Mouse (Mus musculus) left cerebral cortex, postnatal 10 days (tissue): ENCODE data around the gene Add2. TPM values are rescaled to one million over a fixed set of nuclear protein-coding genes. Genes with fewer than 3 reads are reported as not detected.
A peak's percentile ranks its signal among the peaks of the same experiment; 100 is the strongest.

ENCODE experiments used
- DNase-seq, 2 experiments: peaks; one replicate each; pipeline ENCODE4 v3.0.0; 2021 to 2022; ENCODE audit warnings: low spot score in 2 of 2, mixed read lengths in 1 of 2; ENCODE audit errors: extremely low spot score in 1 of 2
- intact Hi-C: fragments of 180-260 bp; cut with DNase I; formaldehyde crosslinking; loops from one replicate; pipeline ENCODE4 v1.15.1; 2025
- total RNA-seq, 2 experiments: library from RNA; stranded (reverse); gene quantifications; 2 replicates each; pipeline ENCODE4 v1.2.3; 2021

Add2 gene
- total RNA-seq, 2 experiments from 2014 or later = 198 to 206 TPM

GRCm38 (mm10) chr6:86033635-86034034, 5.2 kb downstream of the Add2 start:
- no peak for DNase-seq
- intact Hi-C loops = loop anchor here (5.0 kb wide), 1 partner anchor 34 kb away; no protein-coding TSS in a partner anchor

GRCm38 (mm10) chr6:86038901-86039300, 10.4 kb downstream of the Add2 start:
- no peak for DNase-seq
- intact Hi-C loops = no loop called here

- DNase-seq = no peak
- intact Hi-C loops = no loop called here
Measured at GRCm38 (mm10) chr6:86040140-86040539, 11.7 kb downstream of the Add2 start.

- no peak for DNase-seq
- intact Hi-C loops = no loop called here
Measured at GRCm38 (mm10) chr6:86047510-86047909, 19.0 kb downstream of the Add2 start.

- intact Hi-C loops = no loop called here
- DNase-seq = peak; percentile 56 to 61
Measured at GRCm38 (mm10) chr6:86048509-86048908, 20.0 kb downstream of the Add2 start.

GRCm38 (mm10) chr6:86050586-86051268, 22.2 kb downstream of the Add2 start:
- intact Hi-C loops = no loop called here

GRCm38 (mm10) chr6:86052032-86052459, 23.6 kb downstream of the Add2 start:
- intact Hi-C loops = no loop called here
- peak in 1 of 2 experiments; percentile 39 for DNase-seq

More at GRCm38 (mm10) chr6:86050586-86051268, 22.2 kb downstream of the Add2 start:
- no peak for DNase-seq

GRCm38 (mm10) chr6:86052556-86052955, 24.1 kb downstream of the Add2 start:
- DNase-seq = no peak
- intact Hi-C loops = no loop called here

- DNase-seq = no peak
- intact Hi-C loops = no loop called here
Measured at GRCm38 (mm10) chr6:86053099-86053498, 24.6 kb downstream of the Add2 start.

GRCm38 (mm10) chr6:86053594-86053993, 25.1 kb downstream of the Add2 start:
- intact Hi-C loops = no loop called here

GRCm38 (mm10) chr6:86058475-86058874, 30.0 kb downstream of the Add2 start:
- no peak for DNase-seq
- intact Hi-C loops = no loop called here

More at GRCm38 (mm10) chr6:86053594-86053993, 25.1 kb downstream of the Add2 start:
- DNase-seq = no peak

GRCm38 (mm10) chr6:86059151-86059853, 30.8 kb downstream of the Add2 start:
- DNase-seq = no peak
- intact Hi-C loops = no loop called here

GRCm38 (mm10) chr6:86060170-86060569, 31.7 kb downstream of the Add2 start:
- no peak for DNase-seq
- intact Hi-C loops = no loop called here

GRCm38 (mm10) chr6:86062226-86062625, 33.7 kb downstream of the Add2 start:
- intact Hi-C loops = no loop called here
- no peak for DNase-seq

- intact Hi-C loops = no loop called here
Measured at GRCm38 (mm10) chr6:86062684-86063083, 34.2 kb downstream of the Add2 start.

GRCm38 (mm10) chr6:86064318-86065016, 36.0 kb downstream of the Add2 start:
- DNase-seq = peak; percentile 67 to 80
- intact Hi-C loops = loop anchor here (5.0 kb wide), 1 partner anchor 32 kb away; no protein-coding TSS in a partner anchor

More at GRCm38 (mm10) chr6:86062684-86063083, 34.2 kb downstream of the Add2 start:
- DNase-seq = no peak

GRCm38 (mm10) chr6:86066727-86067126, 38.2 kb downstream of the Add2 start:
- no peak for DNase-seq
- intact Hi-C loops = loop anchor here (5.0 kb wide), 1 partner anchor 34 kb away; no protein-coding TSS in a partner anchor

GRCm38 (mm10) chr6:86067145-86067544, 38.7 kb downstream of the Add2 start:
- DNase-seq = no peak
- intact Hi-C loops = loop anchor here (5.0 kb wide), 1 partner anchor 35 kb away; no protein-coding TSS in a partner anchor

- intact Hi-C loops = loop anchor here (5.0 kb wide), 1 partner anchor 37 kb away; no protein-coding TSS in a partner anchor
- peak in 1 of 2 experiments; percentile 56 for DNase-seq
Measured at GRCm38 (mm10) chr6:86069009-86069408, 40.5 kb downstream of the Add2 start.
